Mouse (Mus musculus) liver, embryonic 14.5 days (tissue): ENCODE results near the gene 2810006K23Rik. TPM values are rescaled to one million over a fixed set of nuclear protein-coding genes. Genes with fewer than 3 reads are reported as not detected.

Experiments used
- ATAC-seq: fragments of 200-750 bp; cut with Nextera tagmentation; 2 replicates; pipeline ENCODE4 v1.8.0; 2017; ENCODE audit warnings: moderate number of reproducible peaks, mild to moderate bottlenecking, moderate library complexity; ENCODE audit not compliant: insufficient read depth
- DNase-seq, 3 experiments: peaks; one replicate each; pipeline ENCODE4 v3.0.0-alpha.2; 2012 to 2013; ENCODE audit warnings: low read depth in 3 of 3, low spot score in 3 of 3
- H3K27ac ChIP-seq: fragments of 300-500 bp; sonication (generic); 2 replicates; pipeline ENCODE4 v1.5.1; 2014; ENCODE audit warnings: moderate library complexity, mild to moderate bottlenecking, control low read depth, inconsistent platforms
- H3K27me3 ChIP-seq: fragments of 300-500 bp; sonication (generic); 2 replicates; pipeline ENCODE4 v1.6.1; 2014; ENCODE audit warnings: mild to moderate bottlenecking, low read length, moderate library complexity; ENCODE audit not compliant: control insufficient read depth, insufficient read depth
- H3K36me3 ChIP-seq: fragments of 300-500 bp; sonication (generic); replicated peaks from 2 replicates; pipeline ENCODE4 v1.6.1; 2014; ENCODE audit warnings: low read depth; ENCODE audit not compliant: control insufficient read depth, insufficient read depth
- H3K4me1 ChIP-seq, 2 experiments: fragments of 200-500 bp in 1 of 2; fragments of 300-500 bp in 1 of 2; sonication (generic) in 1 of 2; replicated peaks; 2 replicates each; pipeline ENCODE4 v1.6.1; 2012 to 2014; ENCODE audit warnings: antibody characterized with exemption in 1 of 2, inconsistent platforms in 1 of 2, low read length in 1 of 2; ENCODE audit not compliant: control insufficient read depth in 2 of 2, insufficient read depth in 2 of 2
- H3K4me2 ChIP-seq: fragments of 300-500 bp; sonication (generic); 2 replicates; pipeline ENCODE4 v1.6.1; 2014; ENCODE audit warnings: low read depth, mild to moderate bottlenecking, control low read depth, moderate library complexity
- H3K4me3 ChIP-seq, 2 experiments: fragments of 200-500 bp in 1 of 2; fragments of 300-500 bp in 1 of 2; sonication (generic) in 1 of 2; 2 replicates each; pipeline ENCODE4 v1.5.1; 2012 to 2014; ENCODE audit warnings: low read depth in 2 of 2, low read length in 2 of 2, mild to moderate bottlenecking in 2 of 2, control low read depth in 1 of 2, inconsistent platforms in 1 of 2, moderate library complexity in 1 of 2; ENCODE audit not compliant: insufficient read depth in 1 of 2
- H3K9ac ChIP-seq: fragments of 300-500 bp; sonication (generic); replicated peaks from 2 replicates; pipeline ENCODE4 v1.6.1; 2014; ENCODE audit warnings: mild to moderate bottlenecking, control low read depth, moderate library complexity
- H3K9me3 ChIP-seq: fragments of 300-500 bp; sonication (generic); 2 replicates; pipeline ENCODE4 v1.6.1; 2016; ENCODE audit warnings: low read length, mixed read lengths; ENCODE audit not compliant: control insufficient read depth
- CTCF ChIP-seq: IDR thresholded peaks from 2 replicates; pipeline ENCODE4 v1.5.1; 2016; ENCODE audit warnings: antibody characterized with exemption, low read depth, control low read depth
- EP300 ChIP-seq: IDR thresholded peaks from 2 replicates; pipeline ENCODE4 v1.6.1; 2016; ENCODE audit warnings: antibody characterized with exemption, low read depth
- WGBS: fragments of 180-500 bp; shearing (Covaris S2); extraction: QIAGEN DNeasy Blood & Tissue Kit; methylation state at CpG from one replicate; pipeline ENCODE4 v1.1.7; 2014; ENCODE audit not compliant: insufficient replicate concordance; 5-methylcytosine and 5-hydroxymethylcytosine counted together
- polyA plus RNA-seq, 2 experiments: library from polyadenylated mRNA; depleted of rRNA in 1 of 2; stranded (reverse) in 1 of 2; unstranded in 1 of 2; fragments of >200 nt; fragmentation: Nextera tagmentation in 1 of 2; extraction: Ambion mirVana in 1 of 2; gene quantifications; 2 replicates each; pipeline versions ENCODE4 v1.2.1 to v1.2.3; 2012 to 2014

2810006K23Rik gene
- polyA plus RNA-seq, 2 experiments, result 3.4 to 4.0 TPM

DNA sequence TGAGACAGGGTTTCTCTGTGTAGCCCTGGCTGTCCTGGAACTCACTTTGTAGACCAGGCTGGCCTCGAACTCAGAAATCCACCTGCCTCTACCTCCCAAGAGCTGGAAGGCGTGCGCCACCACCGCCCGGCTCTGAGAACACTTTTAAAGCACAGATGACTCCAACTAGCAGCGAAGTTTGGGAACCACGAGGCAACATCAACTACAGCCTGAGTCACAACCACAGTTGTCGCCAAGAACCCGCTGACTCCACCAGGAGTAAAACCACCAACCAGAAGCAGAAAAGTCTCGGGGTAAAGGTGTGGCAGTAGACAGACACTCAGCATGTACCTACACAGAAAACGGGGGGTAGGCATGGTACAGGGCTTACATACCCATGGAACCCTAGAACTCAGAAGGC, 17.8 kb upstream of the 2810006K23Rik start:
- TF ChIP-seq CTCF (no peak), EP300 (no peak)
- H3K4me1 ChIP-seq, result no peaks in the 10 kb centered on the region

GRCm38 (mm10) chr5:124315498-124315897, 12.4 kb upstream of the 2810006K23Rik start:
- WGBS, result 86% methylated on average over 9 of the region's 9 CpGs
- TF ChIP-seq EP300, result no peak
- TF ChIP-seq CTCF, result no peak

More for the DNA sequence above, 17.8 kb upstream of the 2810006K23Rik start:
- Histone ChIP-seq H3K4me2 (no peak overlapping the region), H3K27ac (no peak overlapping the region), H3K27me3 (no peaks in the 10 kb centered on the region), H3K4me3 (no peak overlapping the region), H3K9me3 (peaks cover 6% of the 10 kb centered on the region), H3K9ac (no peak overlapping the region), H3K36me3 (peaks cover 24% of the 10 kb centered on the region)
- WGBS, result 84% methylated on average over 11 of the region's 11 CpGs
- ATAC-seq (no peak), DNase-seq (no peak)

DNA sequence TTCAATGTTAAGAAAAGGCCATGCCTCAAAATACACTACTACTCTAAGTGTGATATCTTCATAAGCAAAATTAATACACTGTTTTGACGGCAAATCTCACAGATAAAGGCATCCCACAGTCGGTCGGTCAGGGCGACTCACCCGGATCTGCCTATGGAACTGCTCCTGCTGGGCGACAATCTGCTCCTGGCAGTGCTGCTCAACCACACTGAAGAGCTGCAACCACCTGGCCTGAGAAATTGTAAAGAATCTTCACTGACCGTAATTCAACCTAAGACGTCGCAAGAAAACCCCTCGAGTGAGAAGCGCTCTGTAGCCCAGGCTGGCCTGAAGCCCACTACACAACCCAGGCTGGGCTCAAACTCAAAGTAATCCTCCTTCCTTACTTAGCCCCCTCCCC, 11.9 kb upstream of the 2810006K23Rik start:
- Histone ChIP-seq H3K4me3 (no peak overlapping the region), H3K27me3 (no peaks in the 10 kb centered on the region), H3K4me2 (no peak overlapping the region), H3K9ac (no peak overlapping the region), H3K27ac (no peak overlapping the region), H3K9me3 (peaks cover 6% of the 10 kb centered on the region), H3K4me1 (peaks cover 7 to 9% of the 10 kb centered on the region in 2 experiments), H3K36me3 (peaks cover 29% of the 10 kb centered on the region)
- 92% methylated on average over 11 of the region's 11 CpGs for WGBS
- DNase-seq (no peak), ATAC-seq (no peak)
- TF ChIP-seq EP300 (no peak), CTCF (no peak)

More at GRCm38 (mm10) chr5:124315498-124315897, 12.4 kb upstream of the 2810006K23Rik start:
- Histone ChIP-seq H3K9me3 (peaks cover 6% of the 10 kb centered on the region), H3K36me3 (peaks cover 31% of the 10 kb centered on the region), H3K4me1 (peaks cover 7 to 9% of the 10 kb centered on the region in 2 experiments), H3K4me3 (no peak overlapping the region), H3K9ac (no peak overlapping the region), H3K27me3 (no peaks in the 10 kb centered on the region), H3K27ac (no peak overlapping the region), H3K4me2 (no peak overlapping the region)
- DNase-seq (no peak), ATAC-seq (no peak)

GRCm38 (mm10) chr5:124317648-124318047, 10.2 kb upstream of the 2810006K23Rik start:
- DNase-seq, result no peak
- Histone ChIP-seq H3K4me2 (no peak overlapping the region), H3K4me1 (peaks cover 7 to 9% of the 10 kb centered on the region in 2 experiments), H3K27me3 (no peaks in the 10 kb centered on the region), H3K36me3 (peaks cover 22% of the 10 kb centered on the region), H3K4me3 (no peak overlapping the region), H3K27ac (no peak overlapping the region), H3K9me3 (peaks cover under 1% of the 10 kb centered on the region; the same call in 1 of the 2 replicates), H3K9ac (no peak overlapping the region)
- TF ChIP-seq EP300 (no peak), CTCF (no peak)
- ATAC-seq, result peak; percentile 56; the same call in 1 of the 2 replicates
- 32% methylated on average over 7 of the region's 7 CpGs for WGBS

- Histone ChIP-seq H3K4me3 (peak overlapping the region; percentile 69 to 88), H3K36me3 (no peaks in the 10 kb centered on the region), H3K9ac (peak overlapping the region; percentile 86), H3K4me1 (peaks cover 6 to 14% of the 10 kb centered on the region in 2 experiments), H3K27ac (peak overlapping the region; percentile 28; the same call in 1 of the 2 replicates), H3K27me3 (no peaks in the 10 kb centered on the region), H3K9me3 (no peaks in the 10 kb centered on the region), H3K4me2 (peak overlapping the region; percentile 92)
- TF ChIP-seq EP300 (no peak), CTCF (no peak)
- ATAC-seq (no peak), DNase-seq (peak in 1 of 3 experiments; percentile 14)
- 4% methylated on average over 8 of the region's 8 CpGs for WGBS
Observed at GRCm38 (mm10) chr5:124326829-124327228, 1.1 kb upstream of the 2810006K23Rik start.
